Mouse (Mus musculus): Measurements from ENCODE around the gene Ttll10. TPM values are rescaled to one million over a fixed set of nuclear protein-coding genes. Genes with fewer than 3 reads are reported as not detected.
A peak's percentile ranks its signal among the peaks of the same experiment; 100 is the strongest.

Ttll10 gene
- total RNA-seq, 2 experiments from 2014 or later: not detected

DNA sequence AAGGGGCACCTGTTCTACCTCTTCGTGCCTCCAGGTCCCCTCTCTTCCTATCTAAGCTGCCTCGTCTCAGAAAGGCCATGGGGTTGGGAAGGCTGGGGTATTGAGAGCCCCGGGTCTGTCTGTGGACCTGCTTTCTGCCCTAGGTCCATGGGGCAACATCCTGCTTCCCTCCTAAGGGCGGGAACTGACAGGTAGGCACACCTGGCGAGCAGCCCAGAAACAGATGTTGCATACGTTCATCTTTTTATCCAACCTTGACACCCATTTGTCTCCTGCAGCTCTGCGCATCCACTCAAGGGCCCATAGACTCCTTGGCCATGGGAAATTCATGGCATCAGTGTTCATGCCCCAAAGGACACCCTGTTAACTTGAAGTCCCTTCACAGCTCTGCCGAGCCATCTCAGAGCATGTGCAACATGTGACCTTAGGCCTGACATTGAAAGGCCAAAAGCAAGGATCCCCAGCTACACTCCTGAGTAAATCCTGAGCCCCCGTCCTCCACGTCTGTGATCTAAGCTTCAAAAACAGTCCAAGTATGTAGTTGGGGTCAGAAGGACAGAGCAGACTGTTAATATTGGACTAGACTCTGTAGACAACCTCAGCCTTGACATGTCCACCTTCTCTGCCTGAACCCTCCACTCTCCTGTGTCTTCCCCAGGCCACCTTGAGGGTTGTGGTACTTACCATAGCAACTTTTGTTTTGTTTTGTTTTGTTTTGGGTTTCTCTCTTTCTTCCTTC lies 6.1 kb upstream of the Ttll10 start:
- no peak for DNase-seq

GRCm38 (mm10) chr4:156064510-156064897 lies 5.3 kb upstream of the Ttll10 start:
- no peak for DNase-seq

- DNase-seq: no peak
Measured at GRCm38 (mm10) chr4:156063861-156064509, 4.8 kb upstream of the Ttll10 start.

DNA sequence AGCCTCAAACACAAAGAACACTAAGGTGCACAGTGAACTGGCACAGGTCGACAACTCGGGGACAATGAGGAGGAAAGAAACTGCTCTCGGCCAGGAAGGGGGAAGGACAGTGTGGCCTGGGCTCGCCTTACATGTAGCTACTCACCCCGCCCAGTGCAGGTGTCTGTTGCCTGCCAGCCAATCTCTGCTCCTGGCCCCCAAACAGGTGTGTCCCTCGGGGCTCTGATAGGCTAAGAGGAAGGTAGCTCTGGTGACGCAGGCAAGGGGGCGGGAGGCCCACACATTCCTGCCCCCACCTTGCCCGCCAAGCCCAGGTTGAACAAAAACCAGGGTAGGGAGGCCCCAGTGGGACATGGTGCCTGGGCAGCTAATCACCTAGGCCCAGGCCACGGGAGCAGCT lies 499 bp upstream of the Ttll10 start:
- DNase-seq: no peak

GRCm38 (mm10) chr4:156058826-156059225 lies 388 bp downstream of the Ttll10 start:
- no peak for DNase-seq

- DNase-seq: no peak
Measured at GRCm38 (mm10) chr4:156057702-156058101, 1.5 kb downstream of the Ttll10 start.

DNA sequence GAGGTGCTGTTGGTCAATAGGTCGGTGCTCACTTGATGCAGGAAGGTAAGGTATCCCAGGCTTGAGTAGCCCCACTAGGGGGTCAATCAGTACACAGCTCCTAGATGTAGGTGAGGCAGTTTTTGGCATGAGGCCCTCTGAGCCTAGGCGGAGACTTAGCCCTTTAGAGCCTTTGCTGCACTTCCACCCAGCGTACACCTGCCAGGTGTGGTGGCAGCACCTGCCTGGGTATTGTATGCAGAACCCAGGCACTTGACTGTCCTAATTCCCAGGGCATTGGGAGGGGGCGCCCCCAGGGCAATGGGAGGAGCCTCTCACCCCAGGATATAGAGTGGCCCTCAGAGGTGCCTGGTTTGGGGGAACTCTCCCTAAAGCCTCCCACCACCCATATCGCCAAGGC lies 4.0 kb downstream of the Ttll10 start:
- DNase-seq: no peak

- DNase-seq: no peak
Measured at GRCm38 (mm10) chr4:156054606-156055005, 4.6 kb downstream of the Ttll10 start.

- DNase-seq: no peak
Measured at GRCm38 (mm10) chr4:156054130-156054529, 5.1 kb downstream of the Ttll10 start.

GRCm38 (mm10) chr4:156053113-156053512 lies 6.1 kb downstream of the Ttll10 start:
- DNase-seq: no peak

DNA sequence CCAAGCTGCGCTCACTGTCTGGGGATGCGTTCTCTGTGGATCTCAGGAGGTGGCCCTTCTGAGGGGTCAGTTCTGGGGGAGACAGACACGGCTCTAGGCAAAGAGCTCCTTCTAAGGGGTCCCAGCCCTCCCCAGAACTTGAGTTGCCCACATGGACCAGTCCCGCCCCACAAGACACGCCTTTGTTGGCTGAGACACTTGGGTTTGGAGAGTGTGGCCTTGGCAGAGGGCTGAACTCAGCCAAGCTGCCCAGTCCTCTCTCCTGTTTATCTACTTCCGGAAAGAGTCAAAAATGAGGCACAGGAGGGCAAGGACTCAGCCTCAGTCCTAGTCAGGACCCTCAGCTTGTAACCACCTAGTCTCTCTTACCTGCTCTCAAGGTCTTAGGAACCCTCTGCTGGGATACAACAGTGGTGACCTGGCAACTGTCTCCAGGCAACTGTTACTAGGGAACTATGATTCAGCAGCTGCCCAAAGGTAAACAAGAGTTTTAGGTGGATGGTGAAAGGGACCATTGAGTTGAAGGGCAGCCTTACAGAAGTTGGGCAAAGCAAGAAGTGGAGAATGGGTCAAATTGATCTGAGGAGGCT lies 8.7 kb downstream of the Ttll10 start:
- DNase-seq: no peak

DNA sequence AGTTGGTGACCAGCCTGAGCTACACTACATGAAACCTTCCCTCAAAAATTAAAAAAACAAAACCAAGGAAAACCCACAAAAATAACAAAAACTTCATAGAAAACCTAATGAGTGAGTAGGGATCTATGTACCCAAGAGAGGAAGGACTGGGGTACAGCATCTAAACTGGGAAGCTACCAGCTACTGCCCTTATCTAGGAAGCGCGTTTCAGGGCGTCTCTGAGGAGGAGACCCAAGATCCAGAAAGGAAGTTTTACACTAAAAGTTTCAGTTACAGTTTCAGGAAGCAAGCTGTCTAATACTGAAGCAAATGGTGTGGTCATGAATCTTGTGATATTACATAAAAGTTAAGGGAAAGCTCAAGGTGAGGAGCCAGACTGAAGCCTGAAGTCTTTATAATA lies 9.4 kb downstream of the Ttll10 start:
- DNase-seq: no peak

DNA sequence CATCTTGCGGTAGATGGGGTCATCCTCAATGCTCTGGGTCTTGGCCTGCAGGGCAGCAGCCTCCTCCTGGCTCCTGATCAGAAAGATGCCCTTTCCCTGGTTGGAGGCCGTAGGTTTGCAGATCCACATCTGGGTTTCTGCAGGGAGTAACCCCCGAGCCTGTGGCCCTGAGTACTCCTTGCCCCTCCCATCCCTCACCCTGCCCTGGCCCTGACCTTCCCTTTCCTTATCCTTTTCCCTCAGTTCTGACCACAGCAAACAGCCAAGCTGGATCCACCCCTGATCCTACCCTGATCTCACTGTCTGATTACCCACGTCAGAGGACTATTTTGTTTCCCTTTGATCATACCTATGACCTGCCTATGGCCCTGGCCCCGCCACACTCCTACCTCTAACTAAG lies 14.5 kb downstream of the Ttll10 start:
- no peak for DNase-seq

GRCm38 (mm10) chr4:156034901-156035300 lies 24.3 kb downstream of the Ttll10 start:
- peak; percentile 16 for DNase-seq

DNA sequence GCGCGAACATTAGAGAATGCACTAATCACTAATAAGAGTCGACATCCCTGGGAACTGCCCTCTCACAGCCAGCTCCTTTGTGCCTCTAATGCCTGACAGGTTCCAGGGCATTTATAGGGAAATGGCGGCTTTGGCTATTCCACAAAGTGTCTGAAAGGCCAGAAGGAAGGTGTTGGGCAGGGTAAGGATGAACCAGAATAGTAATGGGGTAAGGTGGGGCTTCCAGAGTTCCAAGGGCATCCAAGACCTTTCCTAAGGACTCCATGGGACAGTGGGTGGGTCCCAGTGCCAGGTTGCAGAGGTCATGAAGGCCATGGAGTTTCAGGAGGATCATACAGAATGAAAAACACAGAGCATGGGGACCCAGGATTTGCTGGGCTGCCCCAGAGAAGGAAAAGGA lies 24.9 kb downstream of the Ttll10 start:
- DNase-seq: no peak

GRCm38 (mm10) chr4:156033476-156034119 lies 25.6 kb downstream of the Ttll10 start:
- DNase-seq: peak; percentile 45

DNA sequence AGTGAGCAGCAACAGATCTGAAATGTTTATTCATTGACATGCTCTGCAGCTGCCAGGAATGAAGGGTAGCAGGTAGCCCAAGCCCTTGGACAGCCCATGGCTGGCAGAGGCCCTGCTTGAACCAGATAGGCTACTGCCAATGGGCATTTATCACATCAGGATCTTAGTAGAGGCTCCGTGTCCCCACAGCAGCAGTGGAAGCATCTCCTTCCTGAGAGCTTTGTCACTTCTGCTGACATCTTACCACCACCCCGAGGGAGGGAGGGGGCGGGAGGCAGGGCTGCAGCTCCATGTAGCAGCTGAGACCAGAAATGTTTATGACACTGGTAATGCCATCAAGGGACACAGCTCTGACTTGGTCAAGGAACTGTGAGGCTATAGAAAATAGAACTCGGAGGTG lies 26.4 kb downstream of the Ttll10 start:
- peak; percentile 9 for DNase-seq

DNA sequence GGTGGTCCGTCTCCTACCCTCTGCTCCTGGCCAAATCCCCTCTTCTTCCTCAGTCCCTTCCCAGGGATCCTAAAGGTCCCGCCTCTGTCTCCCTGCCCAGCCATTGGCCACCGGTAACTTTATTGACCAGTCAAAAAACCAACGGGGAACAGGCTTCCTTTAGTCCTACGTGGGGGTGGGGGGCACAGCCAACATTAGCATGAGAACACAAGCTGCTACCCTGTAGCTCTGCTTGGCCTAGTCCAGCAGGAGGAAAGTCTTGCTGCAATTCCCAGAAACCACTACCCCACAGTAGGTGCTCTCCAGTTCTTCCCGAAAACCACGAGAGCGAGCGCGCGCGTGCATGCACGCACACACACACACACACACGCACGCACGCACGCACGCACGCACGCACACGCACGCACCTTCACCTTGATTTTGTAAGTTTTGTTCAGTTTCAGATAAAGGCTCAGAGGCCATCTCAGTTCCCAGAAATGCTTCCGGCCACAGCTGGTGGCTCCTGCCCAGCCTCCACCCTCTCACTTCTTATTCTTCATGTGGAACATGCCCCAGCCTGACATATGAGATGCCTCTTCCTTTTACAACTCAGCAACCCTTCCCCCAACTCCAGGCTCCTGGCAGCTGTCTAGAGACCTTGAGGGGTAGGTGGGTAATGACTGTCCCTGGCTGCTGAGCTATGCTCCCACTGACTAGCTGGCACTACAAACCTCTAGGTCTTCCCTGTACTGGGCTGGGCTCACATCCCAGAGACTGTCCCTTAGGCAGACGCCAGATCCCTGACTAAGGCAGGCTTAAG lies 27.4 kb downstream of the Ttll10 start:
- peak; percentile 69 for DNase-seq

DNA sequence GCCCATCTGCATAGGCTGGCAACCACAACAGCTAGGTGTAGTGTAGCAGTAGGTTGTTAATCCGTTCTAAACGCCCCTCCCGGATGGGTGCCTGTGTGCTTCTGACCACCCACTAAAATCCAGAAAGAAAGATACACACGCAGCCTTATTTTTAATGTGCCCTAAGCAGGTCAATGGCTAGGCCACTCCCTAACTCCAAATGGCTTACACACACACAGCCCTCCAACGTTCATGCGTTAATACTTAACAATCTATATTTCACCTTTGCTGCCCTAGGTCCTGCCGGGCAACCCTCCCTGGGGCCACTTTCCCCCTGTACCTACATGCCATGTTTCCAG lies 28.0 kb downstream of the Ttll10 start:
- no peak for DNase-seq

GRCm38 (mm10) chr4:156030651-156031118 lies 28.5 kb downstream of the Ttll10 start:
- DNase-seq: no peak

DNA sequence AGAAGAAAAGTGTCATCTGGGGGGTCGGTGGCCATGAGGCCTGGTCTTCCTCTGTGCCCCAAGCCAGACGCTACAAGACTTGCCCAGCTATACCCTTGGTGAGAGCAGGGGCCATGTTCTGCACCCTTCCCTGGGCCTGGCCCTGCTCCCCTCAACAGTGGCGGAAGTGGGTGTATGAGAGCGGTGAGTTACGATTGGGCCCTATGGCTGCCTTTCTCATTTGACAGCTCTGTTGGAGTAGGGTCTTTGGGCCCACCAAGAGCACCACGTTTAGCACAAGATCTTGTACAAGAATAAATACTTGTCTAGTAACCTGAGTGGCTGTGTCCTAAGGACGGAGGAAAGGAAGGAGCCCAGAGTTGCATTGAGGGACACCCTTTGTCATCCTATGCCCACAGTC lies 30.6 kb downstream of the Ttll10 start:
- DNase-seq: no peak

DNA sequence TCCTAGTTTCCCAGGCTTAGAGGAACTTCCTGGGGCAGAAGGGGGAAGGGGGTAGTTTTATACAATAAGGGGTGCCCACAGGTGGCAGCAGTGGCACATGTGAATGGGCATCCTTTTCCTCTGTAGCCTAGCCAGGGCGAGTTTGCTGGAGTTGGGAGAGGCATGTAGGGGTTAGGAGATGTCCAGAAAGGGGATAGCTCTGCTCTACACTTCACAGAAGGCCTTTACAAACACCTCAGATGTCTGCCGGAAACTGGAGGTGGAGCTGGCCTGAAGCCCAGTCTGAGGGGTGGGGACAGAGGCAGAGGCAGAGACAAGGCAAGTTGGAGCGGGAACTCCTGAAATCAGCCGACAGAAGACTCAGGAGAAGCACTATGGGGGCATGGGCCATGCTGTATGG lies 33.2 kb downstream of the Ttll10 start, which contains the start of gene Tnfrsf18:
TSS of gene Tnfrsf18 (plus strand) at position 152 of the 400 bp plus-strand sequence.
- DNase-seq: peak; percentile 38
